In the genomic region with DNA sequence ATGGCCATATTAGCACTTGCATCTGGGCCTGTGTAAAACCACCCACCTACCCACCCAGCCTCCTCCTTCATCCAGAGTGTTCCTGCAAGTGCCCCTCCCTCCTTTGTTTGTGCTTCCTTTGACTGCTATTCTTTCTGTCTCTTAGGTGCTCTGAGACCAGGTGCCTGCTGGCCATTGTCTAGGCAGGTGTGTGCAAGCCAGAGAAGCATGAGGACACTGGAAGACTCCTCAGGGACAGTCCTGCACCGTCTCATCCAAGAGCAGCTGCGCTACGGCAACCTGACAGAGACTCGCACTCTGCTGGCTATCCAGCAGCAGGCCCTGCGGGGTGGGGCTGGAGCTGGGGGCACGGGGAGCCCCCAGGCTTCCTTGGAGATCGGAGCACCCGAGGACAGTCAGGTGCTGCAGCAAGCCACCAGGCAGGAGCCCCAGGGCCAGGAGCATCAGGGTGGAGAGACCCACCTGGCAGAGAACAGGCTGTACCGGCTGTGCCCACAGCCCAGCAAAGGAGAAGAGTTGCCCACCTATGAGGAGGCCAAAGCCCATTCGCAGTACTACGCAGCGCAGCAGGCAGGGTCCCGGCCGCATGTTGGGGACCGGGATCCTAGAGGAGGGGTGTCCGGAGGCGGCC, we compare ENCODE assay signal across 8 mouse cellular contexts. TPM values are rescaled to one million over a fixed set of nuclear protein-coding genes. Genes with fewer than 3 reads are reported as not detected.
DNase-seq lines count a peak whose midpoint lies in the region; ATAC-seq and TF ChIP-seq lines count a peak whose summit lies in the region.

No protein-coding gene starts in this region.

- no peak for ATAC-seq in midbrain, embryonic 15.5 days (replicated peaks)
- ATAC-seq in frontal cortex, adult (ENCODE audit: low TSS enrichment) = no peak

- no peak for TF ChIP-seq CTCF in embryonic fibroblast, embryonic 13.5 days (IDR thresholded peaks at IDR 0.05; ENCODE audit: borderline replicate concordance, insufficient read depth, low read length)

- peak overlapping the region; percentile 99 for H3K9ac ChIP-seq in midbrain, embryonic 15.5 days

- WGBS in heart, embryonic 10.5 days = 58% methylated on average over 17 of the region's 17 CpGs
- 48% methylated on average over 17 of the region's 17 CpGs for WGBS in midbrain, embryonic 15.5 days

- no peaks in the 10 kb centered on the region for H3K9me3 ChIP-seq in heart, embryonic 10.5 days
- no peaks in the 10 kb centered on the region for H3K9me3 ChIP-seq in midbrain, embryonic 15.5 days

- H3K27me3 ChIP-seq in heart, embryonic 10.5 days (ENCODE audit: insufficient read depth, poor library complexity, severe bottlenecking) = no peaks in the 10 kb centered on the region
- H3K27me3 ChIP-seq in midbrain, embryonic 15.5 days (replicated peaks) = no peaks in the 10 kb centered on the region

- no peak for DNase-seq in heart, embryonic 10.5 days (ENCODE audit: low spot score)
- DNase-seq in heart, postnatal 4 days = no peak
- peak; percentile 47 for DNase-seq in kidney, adult 18-20 months
- no peak for DNase-seq in layer of hippocampus, postnatal 25 days (ENCODE audit: extremely low spot score in 1 of 2, low spot score in 1 of 2)
- DNase-seq in urinary bladder, postnatal 14 days (ENCODE audit: low spot score) = no peak

- TF ChIP-seq POLR2A in embryonic fibroblast, embryonic 13.5 days (IDR thresholded peaks at IDR 0.05; ENCODE audit: low read depth, low read length) = peak; percentile 53; the same call in 1 of the 2 replicates

- peaks cover 78% of the 10 kb centered on the region for H3K4me1 ChIP-seq in heart, embryonic 10.5 days
- peaks cover 24% of the 10 kb centered on the region for H3K4me1 ChIP-seq in embryonic fibroblast, embryonic 13.5 days (ENCODE audit: control insufficient read depth, insufficient read depth, low read length)
- H3K4me1 ChIP-seq in midbrain, embryonic 15.5 days = peaks cover 65% of the 10 kb centered on the region

- peaks cover 53% of the 10 kb centered on the region for H3K36me3 ChIP-seq in heart, embryonic 10.5 days
- peaks cover 19% of the 10 kb centered on the region for H3K36me3 ChIP-seq in midbrain, embryonic 15.5 days (replicated peaks)

- peak overlapping the region; percentile 96 for H3K4me3 ChIP-seq in heart, embryonic 10.5 days
- H3K4me3 ChIP-seq in embryonic fibroblast, embryonic 13.5 days (ENCODE audit: insufficient read depth, low read length) = peak overlapping the region; percentile 85
- peak overlapping the region; percentile 90 for H3K4me3 ChIP-seq in midbrain, embryonic 15.5 days

- H3K4me2 ChIP-seq in midbrain, embryonic 15.5 days = peak overlapping the region; percentile 85

- peak overlapping the region; percentile 100 for H3K27ac ChIP-seq in heart, embryonic 10.5 days
- H3K27ac ChIP-seq in embryonic fibroblast, embryonic 13.5 days (ENCODE audit: insufficient read depth, low read length) = peak overlapping the region; percentile 96
- H3K27ac ChIP-seq in midbrain, embryonic 15.5 days = peak overlapping the region; percentile 72

RNA-seq across cellular contexts. Expression of a gene that starts 3.6 kb away (rescaled TPM):
- 52.5 and 54.8 TPM in 2 replicates for polyA plus RNA-seq in heart, embryonic 10.5 days (2016; fragmentation: Nextera tagmentation; extraction: Ambion mirVana)
- 10 to 100 TPM; 90.0 to 91.6 TPM for total RNA-seq in heart, postnatal 4 days (2021)
- 135 and 188 TPM in 2 replicates for polyA plus RNA-seq in embryonic fibroblast, embryonic 13.5 days (2011; ENCODE audit: insufficient read length, low read depth, missing spikeins)
- 83.4 and 90.5 TPM in 2 replicates for polyA plus RNA-seq in midbrain, embryonic 15.5 days (2015; fragmentation: Nextera tagmentation; extraction: Ambion mirVana)
- total RNA-seq in layer of hippocampus, postnatal 25 days (2021) = 10 to 100 TPM; 19.1 to 24.1 TPM
